Mouse (Mus musculus) heart, postnatal 0 days (tissue): ENCODE data around the gene Pam.

ENCODE experiments used
- CTCF ChIP-seq: IDR thresholded peaks from 2 replicates; pipeline ENCODE4 v1.5.1; 2016; ENCODE audit warnings: antibody characterized with exemption, control low read depth, low read depth
- EP300 ChIP-seq: IDR thresholded peaks from 2 replicates; pipeline ENCODE4 v1.6.1; 2016; ENCODE audit warnings: antibody characterized with exemption, low read depth

GRCm38 (mm10) chr1:97754392-97754791 is 341.1 kb downstream of the Pam start:
- TF ChIP-seq CTCF (no peak), EP300 (no peak)
